Mouse (Mus musculus) spleen, postnatal 0 days (tissue): ENCODE results near the gene Apobec2. TPM values are rescaled to one million over a fixed set of nuclear protein-coding genes. Genes with fewer than 3 reads are reported as not detected.

Experiments
- polyA plus RNA-seq: library from polyadenylated mRNA; unstranded; fragments of >200 nt; fragmentation: Nextera tagmentation; extraction: Ambion mirVana; gene quantifications from 2 replicates; pipeline ENCODE4 v1.2.1, GENCODE M21; 2015

Gene Apobec2
- 0.50 and 0.55 TPM in 2 replicates for polyA plus RNA-seq

DNA sequence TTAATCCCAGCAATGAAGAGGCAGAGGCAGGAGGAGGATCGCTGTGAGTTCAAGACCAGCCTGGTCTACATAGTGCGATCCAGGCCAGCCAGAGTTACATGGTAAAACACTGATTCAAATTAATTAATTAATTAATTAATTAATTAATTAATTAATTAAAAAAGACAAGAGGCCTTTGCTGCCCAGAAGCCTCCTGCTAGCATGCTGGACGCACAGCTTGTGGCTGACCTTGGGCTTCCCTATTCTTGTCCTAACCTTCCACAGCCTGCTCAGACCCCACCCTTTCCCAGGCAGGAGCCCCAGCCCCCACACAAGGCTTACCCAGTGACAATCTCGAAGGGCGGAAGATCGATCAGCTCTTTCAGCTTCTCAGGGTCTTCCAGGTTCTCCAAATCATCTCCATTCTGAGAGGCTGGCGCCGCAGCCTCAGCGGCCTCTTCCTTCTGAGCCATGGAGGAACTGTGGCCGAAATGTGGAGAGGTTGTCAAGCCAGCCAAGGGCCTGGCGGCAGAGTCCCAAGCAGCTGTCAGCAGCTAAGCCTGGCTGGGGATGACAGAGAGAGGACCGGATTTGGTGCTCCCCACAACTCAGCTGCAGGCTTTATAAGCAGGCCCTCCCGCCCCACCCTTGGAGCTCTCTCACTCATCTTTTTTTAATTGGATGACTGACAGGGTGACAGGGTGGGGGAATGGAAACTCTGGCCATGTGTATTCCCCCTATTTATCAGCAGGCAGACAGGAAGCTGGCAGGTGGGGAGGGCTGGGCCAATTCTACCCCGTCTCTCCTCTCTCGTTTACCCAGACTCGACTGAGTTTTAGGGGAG, at the start of gene Apobec2:
Apobec2 (minus strand) TSS at position 773 of the 823 bp plus-strand sequence.

DNA sequence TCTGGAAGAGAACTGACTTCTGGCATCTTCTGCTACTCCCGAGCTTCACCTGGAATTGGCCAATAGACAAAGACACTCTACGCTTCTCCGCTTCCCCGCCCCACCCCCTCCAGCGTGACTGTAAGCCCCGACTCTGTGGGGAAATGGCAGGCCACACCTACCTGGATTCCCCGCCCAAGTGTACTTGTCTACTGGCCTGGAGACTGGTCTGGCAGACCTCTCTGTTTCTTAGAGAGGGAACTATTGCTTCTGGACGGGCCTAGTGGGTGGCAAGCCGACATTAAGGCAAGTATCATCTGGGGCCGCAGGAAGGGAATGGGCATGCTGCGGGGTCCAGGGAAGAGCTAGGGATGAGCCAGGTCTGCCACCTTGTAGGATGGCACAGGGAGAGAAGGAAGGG, 22.0 kb upstream of the Apobec2 start, which contains the start of gene Unc5cl:
Unc5cl (plus strand) TSS at position 214 of the 400 bp plus-strand sequence.

DNA sequence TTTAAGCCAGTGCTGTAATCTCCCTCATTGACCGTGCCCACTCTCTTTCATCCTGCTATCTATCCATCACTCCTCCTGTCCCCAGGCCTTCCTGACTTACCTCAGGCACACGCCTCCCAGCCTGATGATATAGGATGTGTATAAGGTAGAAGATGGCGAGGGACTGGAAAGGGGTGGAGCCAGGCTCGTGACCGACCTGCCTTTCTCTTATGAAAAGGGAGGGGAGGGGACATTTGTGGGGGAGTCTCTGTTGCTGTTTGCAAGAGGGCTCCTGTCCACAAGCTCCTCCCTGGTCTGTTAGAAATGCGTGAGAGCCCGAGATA, 18.6 kb upstream of the Apobec2 start, which contains the start of gene Tspo2:
Tspo2 (minus strand) TSS at position 170 of the 323 bp plus-strand sequence.

GRCm38 (mm10) chr17:48409380-48410298, 23.1 kb downstream of the Apobec2 start, which contains the start of the genes Nfya and Oard1:
Nfya (minus strand) TSS chr17:48409906.
Oard1 (plus strand) TSS chr17:48410014.

Other genes with a start within 250 kb of the Apobec2 start
- 4.7 and 5.3 TPM in 2 replicates for gene Trem1, start 200.2 kb downstream of the Apobec2 start, polyA plus RNA-seq
- 28.7 and 40.9 TPM in 2 replicates for gene Trem3, start 185.2 kb downstream of the Apobec2 start, polyA plus RNA-seq
- 10.8 and 15.1 TPM in 2 replicates for gene Treml4, start 168.6 kb downstream of the Apobec2 start, polyA plus RNA-seq
- gene Treml2, start 133.4 kb downstream of the Apobec2 start, polyA plus RNA-seq, result 5.8 and 7.1 TPM in 2 replicates
- 10.2 and 14.2 TPM in 2 replicates for gene B430306N03Rik, start 116.8 kb downstream of the Apobec2 start, polyA plus RNA-seq
- 1.9 and 3.6 TPM in 2 replicates for gene Trem2, start 86.5 kb downstream of the Apobec2 start, polyA plus RNA-seq
- gene Treml1, start 73.0 kb downstream of the Apobec2 start, polyA plus RNA-seq, result 8.6 and 9.7 TPM in 2 replicates
- 9.0 and 9.8 TPM in 2 replicates for gene Nfya, start 23.0 kb downstream of the Apobec2 start, polyA plus RNA-seq
- gene Oard1, start 22.9 kb downstream of the Apobec2 start, polyA plus RNA-seq, result 58.7 and 63.8 TPM in 2 replicates
- gene Tspo2, start 18.6 kb upstream of the Apobec2 start, polyA plus RNA-seq, result 153 and 156 TPM in 2 replicates
- gene Unc5cl, start 22.0 kb upstream of the Apobec2 start, polyA plus RNA-seq, result 2.2 and 2.3 TPM in 2 replicates